ENCODE assay signal across 21 mouse cellular contexts in the genomic region with DNA sequence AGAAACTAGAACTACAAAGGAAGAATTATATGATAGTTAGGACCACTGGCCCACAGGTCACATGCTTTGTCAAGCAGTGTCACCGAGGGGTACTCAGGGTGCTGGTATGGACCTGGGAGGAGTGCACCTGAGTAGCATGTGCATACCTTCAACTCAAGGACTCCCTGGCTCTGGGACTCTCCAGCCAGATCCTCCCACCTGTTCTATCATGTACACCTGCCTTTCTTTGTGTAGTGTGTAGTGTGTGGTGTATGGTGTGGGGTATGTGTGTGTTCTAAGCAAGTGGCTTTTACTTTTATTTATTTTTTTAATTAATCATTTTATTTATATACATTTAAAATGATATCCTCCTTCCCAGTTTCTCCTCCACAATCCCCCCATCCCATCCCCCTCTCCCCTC.
DNase-seq lines count a peak whose midpoint lies in the region; ATAC-seq lines count a peak whose summit lies in the region.
"Had no signal": no experiment of that assay in that cellular context is flagged by ENCODE, and none has a peak within 500 bp of the region (broad histone marks: within the 10 kb centered on the region; RNA-seq: fewer than 3 reads in every experiment).

No protein-coding gene starts in this region.

- H3K4me1 ChIP-seq in heart, embryonic 15.5 days (replicated peaks), result no peaks in the 10 kb centered on the region
- H3K4me1 ChIP-seq in hindbrain, embryonic 16.5 days (ENCODE audit: control insufficient read depth, insufficient read depth, low read depth, low read length), result no peaks in the 10 kb centered on the region
- 0 out of 2 replicates have a peak, but pooled peaks cover 4% of the 10 kb centered on the region for H3K4me1 ChIP-seq in hindbrain, embryonic 14.5 days (replicated peaks; ENCODE audit: control insufficient read depth, insufficient read depth, low read length)
- H3K4me1 ChIP-seq in kidney, embryonic 16.5 days (ENCODE audit: insufficient read depth, low read length), result no peaks in the 10 kb centered on the region

- DNase-seq in heart, adult 9 months (ENCODE audit: low spot score in 2 of 2), result no peak
- no peak for DNase-seq in hindbrain, embryonic 14.5 days (ENCODE audit: low spot score)
- DNase-seq in kidney, postnatal 36 days, result no peak
- DNase-seq: adrenal gland, adult 2 months; adrenal gland, adult 8-10 months; adrenal gland, postnatal 10 days; adrenal gland, postnatal 14 days; adrenal gland, postnatal 25 days; adrenal gland, postnatal 36 days; B cell, adult 2 months; cerebellum, adult 11 months; cerebellum, adult 11-12 months; cerebellum, adult 18-20 months had no signal

- no peaks in the 10 kb centered on the region for H3K9me3 ChIP-seq in heart, embryonic 15.5 days (replicated peaks)
- no peaks in the 10 kb centered on the region for H3K9me3 ChIP-seq in hindbrain, embryonic 16.5 days (ENCODE audit: control insufficient read depth, low read length)
- no peaks in the 10 kb centered on the region for H3K9me3 ChIP-seq in hindbrain, embryonic 14.5 days (ENCODE audit: control insufficient read depth, low read length)
- H3K9me3 ChIP-seq in kidney, embryonic 16.5 days (ENCODE audit: low read length), result no peaks in the 10 kb centered on the region
- H3K9me3 ChIP-seq: G1E had no signal

- no peak overlapping the region for H3K9ac ChIP-seq in heart, embryonic 15.5 days
- no peak overlapping the region for H3K9ac ChIP-seq in hindbrain, embryonic 16.5 days (ENCODE audit: low read depth, low read length)
- no peak overlapping the region for H3K9ac ChIP-seq in hindbrain, embryonic 14.5 days
- H3K9ac ChIP-seq in kidney, embryonic 16.5 days (replicated peaks; ENCODE audit: low read length), result no peak overlapping the region

- no peaks in the 10 kb centered on the region for H3K27me3 ChIP-seq in heart, embryonic 15.5 days
- H3K27me3 ChIP-seq in hindbrain, embryonic 16.5 days (replicated peaks; ENCODE audit: control insufficient read depth, insufficient read depth, low read length), result no peaks in the 10 kb centered on the region
- no peaks in the 10 kb centered on the region for H3K27me3 ChIP-seq in hindbrain, embryonic 14.5 days (ENCODE audit: control insufficient read depth, insufficient read depth, low read length)
- H3K27me3 ChIP-seq in kidney, embryonic 16.5 days (ENCODE audit: insufficient read depth, low read length), result no peaks in the 10 kb centered on the region
- H3K27me3 ChIP-seq: CH12.LX, Patski had no signal

- no peak overlapping the region for H3K27ac ChIP-seq in heart, embryonic 15.5 days
- H3K27ac ChIP-seq in hindbrain, embryonic 16.5 days (ENCODE audit: low read depth, low read length), result no peak overlapping the region
- no peak overlapping the region for H3K27ac ChIP-seq in hindbrain, embryonic 14.5 days
- no peak overlapping the region for H3K27ac ChIP-seq in kidney, embryonic 16.5 days (ENCODE audit: low read length)

- WGBS in heart, embryonic 15.5 days, result 86% methylated on average over 1 of the region's 1 CpGs
- WGBS in hindbrain, embryonic 16.5 days, result 92% methylated on average over 1 of the region's 1 CpGs
- 93% methylated on average over 1 of the region's 1 CpGs for WGBS in hindbrain, embryonic 14.5 days
- WGBS in kidney, embryonic 16.5 days, result 86% methylated on average over 1 of the region's 1 CpGs

- no peaks in the 10 kb centered on the region for H3K36me3 ChIP-seq in heart, embryonic 15.5 days
- no peaks in the 10 kb centered on the region for H3K36me3 ChIP-seq in hindbrain, embryonic 16.5 days (ENCODE audit: control insufficient read depth, insufficient read depth, low read length)
- no peaks in the 10 kb centered on the region for H3K36me3 ChIP-seq in hindbrain, embryonic 14.5 days (replicated peaks; ENCODE audit: control insufficient read depth, insufficient read depth)
- no peaks in the 10 kb centered on the region for H3K36me3 ChIP-seq in kidney, embryonic 16.5 days (ENCODE audit: insufficient read depth, low read length)
- H3K36me3 ChIP-seq: G1E had no signal

- ATAC-seq in heart, embryonic 15.5 days (replicated peaks; ENCODE audit: insufficient number of reproducible peaks, insufficient read depth, low FRiP score, low read depth), result 0 out of 2 replicates have a peak, but pooled peaks have one; percentile 33
- peak; percentile 54 for ATAC-seq in hindbrain, embryonic 16.5 days
- no peak for ATAC-seq in hindbrain, embryonic 14.5 days (ENCODE audit: low FRiP score)
- 0 out of 2 replicates have a peak, but pooled peaks have one; percentile 54 for ATAC-seq in kidney, embryonic 16.5 days (ENCODE audit: low FRiP score, low TSS enrichment)
- ATAC-seq: activated CD4-positive, CD25-positive, alpha-beta regulatory T cell, adult 4 months; CD4-positive, CD25-positive, alpha-beta regulatory T cell, adult 4 months; Patski had no signal

- no peak overlapping the region for H3K4me3 ChIP-seq in heart, embryonic 15.5 days
- no peak overlapping the region for H3K4me3 ChIP-seq in hindbrain, embryonic 16.5 days (ENCODE audit: low read length)
- no peak overlapping the region for H3K4me3 ChIP-seq in hindbrain, embryonic 14.5 days (replicated peaks; ENCODE audit: low read length)
- H3K4me3 ChIP-seq in kidney, embryonic 16.5 days (ENCODE audit: low read length), result no peak overlapping the region

- no peak overlapping the region for H3K4me2 ChIP-seq in heart, embryonic 15.5 days
- H3K4me2 ChIP-seq in hindbrain, embryonic 16.5 days (ENCODE audit: low read length), result no peak overlapping the region
- no peak overlapping the region for H3K4me2 ChIP-seq in hindbrain, embryonic 14.5 days (replicated peaks)
- H3K4me2 ChIP-seq in kidney, embryonic 16.5 days (replicated peaks; ENCODE audit: low read depth, low read length), result no peak overlapping the region
